Mouse (Mus musculus) ES-Bruce4 (cell line): ENCODE measurements around the gene Tulp1. TPM values are rescaled to one million over a fixed set of nuclear protein-coding genes. Genes with fewer than 3 reads are reported as not detected.
A peak's percentile ranks its signal among the peaks of the same experiment; 100 is the strongest.

ENCODE experiments used
- H3K27ac ChIP-seq: 2 replicates; pipeline ENCODE4 v1.5.1; 2012; ENCODE audit warnings: low read length, inconsistent platforms; ENCODE audit not compliant: insufficient read depth
- H3K27me3 ChIP-seq: 2 replicates; pipeline ENCODE4 v1.6.1; 2012; ENCODE audit warnings: mild to moderate bottlenecking, low read length, inconsistent platforms; ENCODE audit not compliant: control insufficient read depth, poor library complexity, insufficient read depth, severe bottlenecking
- H3K36me3 ChIP-seq: 2 replicates; pipeline ENCODE4 v1.6.1; 2012; ENCODE audit warnings: inconsistent platforms, mild to moderate bottlenecking, low read length, moderate library complexity; ENCODE audit not compliant: control insufficient read depth, poor library complexity, insufficient read depth, severe bottlenecking
- H3K4me1 ChIP-seq: one replicate; pipeline ENCODE4 v1.8.1; 2011; ENCODE audit warnings: low read length; ENCODE audit not compliant: control insufficient read depth, insufficient read depth
- H3K4me3 ChIP-seq: 2 replicates; pipeline ENCODE4 v1.5.1; 2011; ENCODE audit warnings: low read depth, mild to moderate bottlenecking, low read length
- H3K9ac ChIP-seq: 2 replicates; pipeline ENCODE4 v1.6.1; 2012; ENCODE audit warnings: low read depth, mild to moderate bottlenecking, inconsistent platforms; ENCODE audit not compliant: poor library complexity, severe bottlenecking
- H3K9me3 ChIP-seq: replicated peaks from 2 replicates; pipeline ENCODE4 v1.6.1; 2012; ENCODE audit warnings: mild to moderate bottlenecking, low read length, inconsistent platforms; ENCODE audit not compliant: control insufficient read depth, poor library complexity, insufficient read depth, severe bottlenecking
- CTCF ChIP-seq: IDR thresholded peaks from one replicate; pipeline ENCODE4 v1.8.1; 2011; ENCODE audit warnings: low read depth, low read length
- EP300 ChIP-seq: IDR thresholded peaks from 2 replicates; pipeline ENCODE4 v1.6.1; 2011; ENCODE audit warnings: low read depth, low read length; ENCODE audit not compliant: insufficient read depth
- POLR2A ChIP-seq: IDR thresholded peaks from one replicate; pipeline ENCODE4 v1.8.1; 2011; ENCODE audit warnings: low read length; ENCODE audit not compliant: insufficient read depth
- polyA plus RNA-seq: library from polyadenylated mRNA; stranded (reverse); fragments of >200 nt; gene quantifications from 2 replicates; pipeline ENCODE4 v1.2.4, GENCODE M21; 2011; ENCODE audit warnings: low read depth; ENCODE audit not compliant: missing spikeins, insufficient read depth, insufficient read length

Tulp1 gene
- polyA plus RNA-seq, 1 experiment: 14.0 TPM

- no peak overlapping the region for H3K27ac ChIP-seq
- no peaks in the 10 kb centered on the region for H3K36me3 ChIP-seq
- no peaks in the 10 kb centered on the region for H3K9me3 ChIP-seq
- H3K4me1 ChIP-seq: peaks cover 2% of the 10 kb centered on the region
- no peak overlapping the region for H3K9ac ChIP-seq
- no peak overlapping the region for H3K4me3 ChIP-seq
- TF ChIP-seq CTCF (peak; percentile 23), EP300 (no peak), POLR2A (no peak)
- H3K27me3 ChIP-seq: no peaks in the 10 kb centered on the region
Observed at GRCm38 (mm10) chr17:28310831-28311230, 54.2 kb downstream of the Tulp1 start.

- TF ChIP-seq EP300 (no peak), POLR2A (no peak), CTCF (peak; percentile 79)
Observed at GRCm38 (mm10) chr17:28308297-28309195, 56.5 kb downstream of the Tulp1 start.

GRCm38 (mm10) chr17:28305172-28305571, 59.9 kb downstream of the Tulp1 start:
- Histone ChIP-seq H3K27me3 (no peaks in the 10 kb centered on the region), H3K36me3 (no peaks in the 10 kb centered on the region), H3K9ac (no peak overlapping the region), H3K4me1 (peaks cover 7% of the 10 kb centered on the region), H3K4me3 (no peak overlapping the region), H3K27ac (no peak overlapping the region), H3K9me3 (no peaks in the 10 kb centered on the region)
- TF ChIP-seq CTCF (no peak), EP300 (0 out of 2 replicates have a peak, but pooled peaks have one; percentile 6)

More at GRCm38 (mm10) chr17:28308297-28309195, 56.5 kb downstream of the Tulp1 start:
- Histone ChIP-seq H3K27ac (no peak overlapping the region), H3K9ac (no peak overlapping the region), H3K27me3 (no peaks in the 10 kb centered on the region), H3K36me3 (no peaks in the 10 kb centered on the region), H3K4me3 (no peak overlapping the region), H3K4me1 (peaks cover 4% of the 10 kb centered on the region), H3K9me3 (no peaks in the 10 kb centered on the region)

Other genes starting within 250 kb of the Tulp1 start
- gene Scube3, start 223.1 kb downstream of the Tulp1 start, polyA plus RNA-seq: 17.9 and 18.0 TPM in 2 replicates
- 16.6 and 19.5 TPM in 2 replicates for gene Zfp523, start 188.1 kb downstream of the Tulp1 start, polyA plus RNA-seq
- 28.4 and 30.7 TPM in 2 replicates for gene Def6, start 157.4 kb downstream of the Tulp1 start, polyA plus RNA-seq
- gene Ppard, start 132.5 kb downstream of the Tulp1 start, polyA plus RNA-seq: 24.0 and 25.2 TPM in 2 replicates
- gene Fance, start 51.7 kb downstream of the Tulp1 start, polyA plus RNA-seq: 56.8 and 64.7 TPM in 2 replicates
- gene Rpl10a, start 36.8 kb downstream of the Tulp1 start, polyA plus RNA-seq: 1,875 and 2,151 TPM in 2 replicates
- gene Tead3, start 14.4 kb downstream of the Tulp1 start, polyA plus RNA-seq: 28.6 and 31.9 TPM in 2 replicates
- 60.2 and 67.1 TPM in 2 replicates for gene Fkbp5, start 152.3 kb upstream of the Tulp1 start, polyA plus RNA-seq
- not detected in 2 replicates for gene Armc12, start 165.6 kb upstream of the Tulp1 start, polyA plus RNA-seq
- gene Clpsl2, start 184.2 kb upstream of the Tulp1 start, polyA plus RNA-seq: not detected in 2 replicates
- gene Clps, start 195.5 kb upstream of the Tulp1 start, polyA plus RNA-seq: not detected in 2 replicates
- gene Lhfpl5, start 210.4 kb upstream of the Tulp1 start, polyA plus RNA-seq: not detected in 2 replicates